Mouse (Mus musculus) brain, embryonic 14.5 days (tissue): ENCODE data around the gene Adcy2.

Experiments
- CTCF ChIP-seq: fragments of 200-500 bp; IDR thresholded peaks from 2 replicates; pipeline ENCODE4 v1.5.1; 2012; ENCODE audit warnings: inconsistent platforms, mild to moderate bottlenecking, moderate library complexity, borderline replicate concordance; ENCODE audit not compliant: insufficient read depth, insufficient read length; ENCODE audit errors: extremely low read depth
- POLR2A ChIP-seq: fragments of 200-500 bp; IDR thresholded peaks from 2 replicates; pipeline ENCODE4 v1.6.1; 2012; ENCODE audit warnings: mild to moderate bottlenecking, inconsistent platforms, borderline replicate concordance; ENCODE audit not compliant: poor library complexity, insufficient read depth, insufficient read length, severe bottlenecking; ENCODE audit errors: extremely low read depth

DNA sequence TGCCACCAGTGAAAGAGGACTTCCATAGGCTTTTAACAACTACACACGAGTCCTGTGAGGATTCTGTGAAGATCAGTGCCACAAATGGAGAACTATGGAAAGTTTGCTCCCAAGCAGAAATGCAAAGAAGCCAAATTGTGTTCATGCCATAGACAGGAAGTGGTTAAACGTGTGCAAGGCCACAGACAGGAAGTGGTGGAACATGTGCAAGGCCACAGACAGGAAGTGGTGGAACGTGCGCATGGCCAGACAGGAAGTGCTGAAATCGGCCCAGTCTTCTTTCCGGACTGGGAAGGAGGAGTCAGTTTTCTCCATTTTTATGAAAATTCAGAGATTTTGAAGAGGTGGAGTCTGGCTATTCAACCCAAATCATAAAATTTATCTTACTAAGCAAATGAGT is 70.9 kb downstream of the Adcy2 start:
- TF ChIP-seq CTCF: no peak
- no peak for TF ChIP-seq POLR2A
